Mouse (Mus musculus): ENCODE results near the gene Rapgef5.

The Rapgef5 gene

GRCm38 (mm10) chr12:117516179-117516578 is at the start of gene Rapgef5:
Gene Rapgef5, plus strand, starts transcription at chr12:117516479.
- DNase-seq: no peak

DNA sequence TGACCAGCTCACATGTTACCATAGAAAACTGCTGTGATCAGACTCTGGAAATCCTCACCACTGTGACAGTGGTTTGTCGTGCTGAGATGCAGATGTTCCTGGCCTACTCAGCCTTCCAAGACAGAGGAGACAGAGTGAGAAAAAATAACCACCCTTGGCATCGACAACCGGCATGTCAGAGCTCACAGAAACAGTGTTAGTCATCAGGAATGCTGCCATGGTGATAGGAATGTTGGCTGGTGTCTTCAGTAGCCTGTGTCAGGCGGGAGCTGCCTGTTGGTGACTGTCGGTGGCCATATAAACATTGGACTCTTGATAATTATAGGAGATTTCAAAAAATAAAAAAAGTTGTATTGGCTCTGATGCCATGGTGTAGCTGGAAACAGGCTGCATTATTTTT is 48.0 kb upstream of the Rapgef5 start:
- no peak for DNase-seq

- DNase-seq: no peak
Observed at GRCm38 (mm10) chr12:117479014-117479413, 37.3 kb upstream of the Rapgef5 start.

- DNase-seq: no peak
Observed at GRCm38 (mm10) chr12:117479680-117480079, 36.6 kb upstream of the Rapgef5 start.

- DNase-seq: no peak
Observed at GRCm38 (mm10) chr12:117480958-117481357, 35.3 kb upstream of the Rapgef5 start.

DNA sequence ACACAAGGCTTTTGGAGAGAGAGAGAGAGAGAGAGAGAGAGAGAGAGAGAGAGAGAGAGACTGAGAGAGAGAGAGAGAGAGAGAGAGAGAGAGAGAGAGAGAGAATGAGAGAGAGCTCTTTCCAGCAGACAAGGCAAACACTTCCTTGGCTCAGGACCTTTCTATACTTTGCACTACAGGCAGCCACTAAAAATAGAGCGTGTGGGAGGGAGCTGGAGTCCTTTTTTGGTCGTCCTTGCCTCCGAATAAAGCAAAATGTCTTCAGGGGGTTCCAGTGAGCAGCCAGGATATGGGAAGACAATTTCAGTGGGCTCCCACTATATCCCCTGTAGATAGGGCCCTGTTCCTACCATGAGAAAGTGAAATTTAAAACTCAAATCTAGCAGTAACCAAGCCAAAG is 33.6 kb upstream of the Rapgef5 start:
- no peak for DNase-seq

DNA sequence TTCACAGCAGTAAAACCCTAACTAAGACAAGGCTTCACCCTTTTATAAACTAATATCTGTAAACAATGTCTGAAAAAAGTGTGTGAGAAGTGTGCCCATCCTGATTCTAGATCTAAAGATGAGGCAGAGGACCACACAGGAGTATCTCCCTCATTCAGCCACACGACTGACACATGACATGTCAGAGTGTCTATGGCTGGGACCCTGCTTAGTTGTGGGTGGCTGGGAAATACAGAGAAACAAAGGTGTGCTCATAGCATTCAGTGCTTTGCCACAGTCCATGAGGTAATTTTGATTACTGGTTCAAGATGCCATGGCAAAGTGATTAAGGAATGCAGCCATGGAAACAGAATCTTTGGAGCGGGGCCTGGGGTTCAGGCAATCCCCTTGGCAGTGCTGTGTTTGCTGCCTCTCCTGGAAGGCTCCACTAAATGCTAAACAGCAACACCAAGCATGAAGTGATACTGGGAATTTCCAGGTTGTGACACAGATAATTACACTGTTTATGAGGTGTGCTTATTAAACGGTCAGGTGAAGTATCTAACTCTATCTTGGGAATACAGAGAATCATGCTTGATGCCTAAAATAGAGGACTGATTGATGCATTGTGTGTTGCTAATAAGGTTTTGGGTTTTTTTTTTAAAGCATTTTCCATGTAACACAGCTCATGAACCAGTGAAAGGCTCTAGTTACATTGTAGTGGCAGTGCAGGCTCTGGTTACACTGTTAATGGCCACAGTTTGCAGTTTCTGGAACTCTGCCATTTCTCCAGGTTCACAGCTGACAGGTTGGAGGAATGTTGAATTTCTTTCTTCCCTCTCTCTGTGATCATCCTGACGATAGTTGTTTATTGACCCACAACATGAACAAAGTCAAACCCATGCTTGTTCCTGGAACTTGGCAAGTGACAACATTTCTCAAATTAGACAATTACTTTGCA is 29.9 kb upstream of the Rapgef5 start:
- DNase-seq: no peak

GRCm38 (mm10) chr12:117496501-117497176 is 19.6 kb upstream of the Rapgef5 start:
- no peak for DNase-seq

- no peak for DNase-seq
Observed at GRCm38 (mm10) chr12:117497361-117497760, 18.9 kb upstream of the Rapgef5 start.

GRCm38 (mm10) chr12:117499242-117499641 is 17.0 kb upstream of the Rapgef5 start:
- no peak for DNase-seq

GRCm38 (mm10) chr12:117501180-117501579 is 15.1 kb upstream of the Rapgef5 start:
- DNase-seq: no peak

DNA sequence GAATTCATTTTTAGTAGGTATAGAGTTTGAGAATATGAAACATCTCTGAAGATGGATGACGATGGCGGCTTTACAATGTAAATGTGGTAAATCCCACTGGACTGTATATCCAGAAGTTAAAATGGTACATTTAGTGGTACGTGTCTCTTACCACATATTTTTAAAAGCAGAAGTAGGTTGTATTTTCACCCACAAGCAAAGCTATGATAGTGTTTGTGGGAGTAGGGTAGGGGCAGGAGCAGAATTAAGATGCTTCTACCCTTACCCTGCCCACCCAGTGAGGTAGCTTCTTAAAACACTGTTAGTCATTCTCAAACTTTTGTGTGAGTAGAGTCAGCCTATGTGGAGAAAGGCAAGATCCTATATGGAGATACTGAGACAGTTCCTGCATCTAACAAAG is 13.4 kb upstream of the Rapgef5 start:
- no peak for DNase-seq

DNA sequence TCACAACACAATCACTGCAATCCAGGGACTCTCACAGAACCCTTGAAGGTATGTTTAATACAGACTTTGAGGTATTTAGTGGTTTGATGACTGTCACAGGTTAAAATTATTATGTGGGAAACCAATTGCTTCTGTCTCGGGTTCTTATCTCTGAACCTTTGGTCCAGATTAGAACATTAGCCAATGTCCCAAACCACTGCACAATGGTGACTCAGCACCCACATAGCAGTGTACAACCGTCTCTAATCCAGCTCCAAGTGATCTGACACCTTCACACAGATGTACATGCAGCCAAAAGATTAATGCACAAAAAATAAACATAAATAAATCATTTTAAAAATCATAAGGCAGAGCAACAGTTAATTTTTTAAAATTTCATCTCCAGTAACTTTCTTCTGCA is 11.1 kb upstream of the Rapgef5 start:
- no peak for DNase-seq

- no peak for DNase-seq
Observed at GRCm38 (mm10) chr12:117507772-117508171, 8.5 kb upstream of the Rapgef5 start.

- no peak for DNase-seq
Observed at GRCm38 (mm10) chr12:117509919-117510318, 6.4 kb upstream of the Rapgef5 start.

DNA sequence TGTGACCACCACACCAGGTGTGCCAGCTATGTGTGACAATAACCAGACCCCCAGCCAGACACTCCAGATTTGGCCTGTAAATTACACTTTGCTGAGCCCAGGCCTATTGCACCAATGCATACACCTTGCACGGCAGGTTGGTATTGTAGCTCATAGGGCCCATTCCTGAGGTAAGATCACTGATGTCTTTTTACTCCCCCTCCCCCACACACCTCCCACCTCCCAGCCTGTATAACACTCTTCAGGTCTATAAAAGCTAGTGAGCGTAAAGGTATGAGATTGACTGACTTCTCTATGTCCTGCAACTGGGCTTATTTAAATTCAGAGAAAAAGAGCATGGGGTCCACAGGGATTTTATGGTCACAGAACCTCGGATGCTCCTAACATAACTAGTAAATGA is 3.8 kb upstream of the Rapgef5 start:
- DNase-seq: no peak

- DNase-seq: no peak
Observed at GRCm38 (mm10) chr12:117513150-117513932, 2.9 kb upstream of the Rapgef5 start.

DNA sequence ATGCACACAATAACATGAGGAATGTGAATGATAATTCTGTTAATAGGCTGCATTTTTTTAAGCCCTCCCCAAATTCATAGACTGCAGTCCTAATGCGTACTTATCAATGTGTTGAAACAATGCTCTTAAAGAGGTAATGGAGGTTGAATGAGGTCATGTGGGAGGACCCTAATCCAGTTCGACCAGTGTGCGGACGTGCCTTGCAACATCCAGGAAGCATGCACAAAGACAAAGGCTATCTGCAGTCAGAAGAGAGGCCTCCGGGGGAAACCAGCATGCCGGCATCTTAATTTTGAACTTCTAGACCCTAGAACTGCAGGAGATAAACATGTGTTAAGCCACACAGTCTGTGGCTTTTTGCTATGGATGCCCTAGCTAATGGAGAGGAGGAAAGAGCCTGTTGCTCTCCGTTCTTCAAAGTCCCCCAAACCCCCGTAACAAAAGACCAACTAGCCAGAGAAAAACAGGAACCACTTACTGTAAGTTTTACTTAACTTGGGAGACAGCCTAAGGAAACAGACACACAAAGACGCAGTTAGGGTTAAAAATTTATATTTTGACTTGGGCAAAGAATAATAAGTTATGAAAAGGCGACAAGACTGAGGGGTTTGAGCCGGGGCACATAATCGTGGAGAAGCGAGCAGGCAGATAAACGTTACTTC is 1.1 kb downstream of the Rapgef5 start:
- no peak for DNase-seq

DNA sequence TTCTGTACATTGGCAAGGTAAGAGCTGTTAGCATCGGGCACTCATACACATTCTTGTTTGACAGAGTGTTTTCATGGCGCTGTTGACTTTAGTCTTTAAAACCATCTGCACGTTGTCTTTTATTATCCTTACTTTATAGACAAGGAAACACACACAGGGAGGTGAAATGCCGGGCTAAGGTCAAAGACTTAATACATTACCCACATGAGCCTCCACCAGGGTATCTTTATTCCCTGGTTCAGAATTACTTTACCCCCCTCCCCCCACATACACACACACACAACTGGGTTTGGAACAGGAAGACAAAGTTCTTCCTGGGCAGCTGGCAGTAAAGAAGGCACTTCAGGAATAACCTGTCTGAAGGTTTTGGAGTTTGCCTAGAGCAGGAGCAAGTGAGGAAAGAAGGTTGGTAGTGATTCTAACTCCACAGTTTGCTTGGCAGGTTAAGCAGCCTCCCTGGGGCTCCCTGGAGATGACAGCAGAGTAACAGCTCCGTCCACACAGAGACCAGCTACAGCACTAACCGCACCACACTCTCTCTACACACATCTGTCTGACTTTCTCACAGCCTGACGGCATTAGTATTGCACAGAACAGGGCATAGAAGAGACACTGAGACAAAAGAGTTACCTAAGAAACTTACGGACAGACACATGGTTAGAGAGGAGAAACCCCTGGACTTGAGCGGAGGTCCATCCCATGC is 8.2 kb downstream of the Rapgef5 start:
- DNase-seq: no peak

GRCm38 (mm10) chr12:117527889-117528288 is 11.6 kb downstream of the Rapgef5 start:
- no peak for DNase-seq

DNA sequence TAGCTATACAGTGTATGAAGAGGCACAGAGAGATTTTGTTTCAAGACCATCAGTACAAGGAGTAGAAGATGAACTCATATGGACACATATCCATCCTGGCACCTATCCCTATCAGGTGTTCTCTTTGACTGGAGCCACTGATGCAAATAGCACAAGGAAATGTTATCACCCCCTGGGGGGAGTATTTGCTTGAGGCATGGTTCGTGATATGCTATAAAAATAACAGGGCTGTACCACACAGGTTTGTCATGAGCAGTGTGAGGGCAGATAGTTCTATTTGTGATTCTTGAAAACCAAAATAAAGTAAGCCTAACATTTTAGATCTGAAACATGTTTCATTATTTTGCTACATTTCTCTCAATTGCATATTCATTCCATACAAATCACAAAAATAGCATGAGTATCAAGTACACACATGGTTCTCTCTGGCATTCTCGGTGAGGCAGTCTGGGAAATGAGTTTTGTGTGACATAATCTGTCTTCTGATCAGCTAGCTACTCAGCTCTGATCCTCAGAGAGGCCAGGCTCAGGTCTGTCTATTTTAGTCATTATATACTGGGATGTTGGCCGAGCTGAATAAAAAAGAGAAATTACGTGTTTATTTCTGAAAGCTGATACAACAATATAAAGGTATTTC is 12.3 kb downstream of the Rapgef5 start:
- no peak for DNase-seq

GRCm38 (mm10) chr12:117531106-117531505 is 14.8 kb downstream of the Rapgef5 start:
- DNase-seq: no peak

All from kidney, adult 18-20 months (tissue).